Mouse (Mus musculus) C2C12 (cell line): ENCODE measurements at regions not wholly inside any gene's neighbourhood (a gene's known extent, or its start where the extent isn't known, plus 50 kb on each side); places are given as distances from the start of the nearest gene placed in this dataset.

ENCODE experiments used
- CEBPB ChIP-seq: IDR thresholded peaks from one replicate; pipeline ENCODE4 v1.6.1; 2011; ENCODE audit warnings: low read depth, mild to moderate bottlenecking, control low read depth, moderate library complexity
- CTCF ChIP-seq: IDR thresholded peaks from one replicate; pipeline ENCODE4 v1.5.1; 2011; ENCODE audit not compliant: control insufficient read depth, insufficient read depth, insufficient read length
- FOSL1 ChIP-seq: IDR thresholded peaks from one replicate; pipeline ENCODE4 v1.8.0; 2011; ENCODE audit warnings: mild to moderate bottlenecking, low read length; ENCODE audit not compliant: poor library complexity, insufficient read depth, severe bottlenecking
- MAX ChIP-seq: IDR thresholded peaks from one replicate; pipeline ENCODE4 v1.6.1; 2011; ENCODE audit warnings: mild to moderate bottlenecking, control low read depth
- MYOG ChIP-seq: IDR thresholded peaks from one replicate; pipeline ENCODE4 v1.6.1; 2011; ENCODE audit not compliant: control insufficient read depth, insufficient read length; ENCODE audit errors: extremely low read depth
- USF1 ChIP-seq: IDR thresholded peaks from one replicate; pipeline ENCODE4 v1.6.1; 2011; ENCODE audit warnings: low read depth, mild to moderate bottlenecking, control low read depth, moderate library complexity

- TF ChIP-seq CTCF (no peak), FOSL1 (no peak), MAX (no peak), USF1 (no peak), MYOG (no peak), CEBPB (no peak)
These were observed 838.6 kb downstream of the Ntrk3 start for GRCm38 (mm10) chr7:77899231-77899630.
